Mouse (Mus musculus): ENCODE data around the gene Six5. TPM values are rescaled to one million over a fixed set of nuclear protein-coding genes. Genes with fewer than 3 reads are reported as not detected.
A peak's percentile ranks its signal among the peaks of the same experiment; 100 is the strongest.

Six5 gene
- polyA plus RNA-seq, 1 experiment from 2014 or later = 10.5 TPM

GRCm38 (mm10) chr7:19093537-19094385, 633 bp upstream of the Six5 start:
- Histone ChIP-seq H3K4me2 (ENCODE audit: low read depth, low read length) (peak overlapping the region; percentile 94), H3K27ac (replicated peaks; ENCODE audit: low read depth, low read length) (peak overlapping the region; percentile 97), H3K9ac (replicated peaks; ENCODE audit: low read length) (peak overlapping the region; percentile 93), H3K4me3 (ENCODE audit: low read depth, low read length) (peak overlapping the region; percentile 79), H3K36me3 (replicated peaks; ENCODE audit: control insufficient read depth, insufficient read depth, low read depth, low read length) (no peaks in the 10 kb centered on the region; the same call in 1 of the 2 replicates), H3K4me1 (ENCODE audit: control insufficient read depth, insufficient read depth, low read length) (peaks cover 13% of the 10 kb centered on the region), H3K27me3 (ENCODE audit: control insufficient read depth, insufficient read depth, low read length) (peaks cover 4% of the 10 kb centered on the region; the same call in 1 of the 2 replicates), H3K9me3 (replicated peaks; ENCODE audit: control insufficient read depth, low read length) (no peaks in the 10 kb centered on the region)
- under 1% methylated on average over 45 of the region's 45 CpGs for WGBS
- ATAC-seq (replicated peaks; ENCODE audit: insufficient number of reproducible peaks, low FRiP score, low TSS enrichment, low read depth) (peak; percentile 81), DNase-seq (ENCODE audit: low spot score) (peak; percentile 99)

GRCm38 (mm10) chr7:19094826-19095750, 694 bp downstream of the Six5 start:
- peaks cover 13% of the 10 kb centered on the region for H3K4me1 ChIP-seq (ENCODE audit: control insufficient read depth, insufficient read depth, low read length)
- under 1% methylated on average over 64 of the region's 87 CpGs for WGBS
- no peaks in the 10 kb centered on the region for H3K9me3 ChIP-seq (replicated peaks; ENCODE audit: control insufficient read depth, low read length)

GRCm38 (mm10) chr7:19095751-19096110, 1.3 kb downstream of the Six5 start:
- Histone ChIP-seq H3K4me3 (ENCODE audit: low read depth, low read length) (peak overlapping the region; percentile 79), H3K27ac (replicated peaks; ENCODE audit: low read depth, low read length) (peak overlapping the region; percentile 97), H3K36me3 (replicated peaks; ENCODE audit: control insufficient read depth, insufficient read depth, low read depth, low read length) (no peaks in the 10 kb centered on the region; the same call in 1 of the 2 replicates), H3K9ac (replicated peaks; ENCODE audit: low read length) (peak overlapping the region; percentile 93), H3K4me1 (ENCODE audit: control insufficient read depth, insufficient read depth, low read length) (peaks cover 13% of the 10 kb centered on the region), H3K9me3 (replicated peaks; ENCODE audit: control insufficient read depth, low read length) (no peaks in the 10 kb centered on the region), H3K4me2 (ENCODE audit: low read depth, low read length) (peak overlapping the region; percentile 94), H3K27me3 (ENCODE audit: control insufficient read depth, insufficient read depth, low read length) (peaks cover 4% of the 10 kb centered on the region; the same call in 1 of the 2 replicates)
- ATAC-seq (replicated peaks; ENCODE audit: insufficient number of reproducible peaks, low FRiP score, low TSS enrichment, low read depth) = peak; percentile 1; the same call in 1 of the 2 replicates
- DNase-seq (ENCODE audit: low spot score) = peak; percentile 91
- 0% methylated on average over 19 of the region's 19 CpGs for WGBS

More at GRCm38 (mm10) chr7:19094826-19095750, 694 bp downstream of the Six5 start:
- Histone ChIP-seq H3K4me3 (ENCODE audit: low read depth, low read length) (peak overlapping the region; percentile 79), H3K27me3 (ENCODE audit: control insufficient read depth, insufficient read depth, low read length) (peaks cover 4% of the 10 kb centered on the region; the same call in 1 of the 2 replicates), H3K4me2 (ENCODE audit: low read depth, low read length) (peak overlapping the region; percentile 94), H3K36me3 (replicated peaks; ENCODE audit: control insufficient read depth, insufficient read depth, low read depth, low read length) (no peaks in the 10 kb centered on the region; the same call in 1 of the 2 replicates), H3K27ac (replicated peaks; ENCODE audit: low read depth, low read length) (peak overlapping the region; percentile 97), H3K9ac (replicated peaks; ENCODE audit: low read length) (peak overlapping the region; percentile 93)
- DNase-seq (ENCODE audit: low spot score) (peak; percentile 55), ATAC-seq (replicated peaks; ENCODE audit: insufficient number of reproducible peaks, low FRiP score, low TSS enrichment, low read depth) (no peak)

- H3K4me3 ChIP-seq (ENCODE audit: low read depth, low read length) = peak overlapping the region; percentile 79
- peak overlapping the region; percentile 94 for H3K4me2 ChIP-seq (ENCODE audit: low read depth, low read length)
- ATAC-seq (replicated peaks; ENCODE audit: insufficient number of reproducible peaks, low FRiP score, low TSS enrichment, low read depth) (no peak), DNase-seq (ENCODE audit: low spot score) (no peak)
- H3K36me3 ChIP-seq (replicated peaks; ENCODE audit: control insufficient read depth, insufficient read depth, low read depth, low read length) = no peaks in the 10 kb centered on the region
- H3K27me3 ChIP-seq (ENCODE audit: control insufficient read depth, insufficient read depth, low read length) = peaks cover 4% of the 10 kb centered on the region; the same call in 1 of the 2 replicates
- no peaks in the 10 kb centered on the region for H3K9me3 ChIP-seq (replicated peaks; ENCODE audit: control insufficient read depth, low read length)
- WGBS = 51% methylated on average over 5 of the region's 5 CpGs
- H3K9ac ChIP-seq (replicated peaks; ENCODE audit: low read length) = peak overlapping the region; percentile 93
- peak overlapping the region; percentile 97 for H3K27ac ChIP-seq (replicated peaks; ENCODE audit: low read depth, low read length)
- H3K4me1 ChIP-seq (ENCODE audit: control insufficient read depth, insufficient read depth, low read length) = peaks cover 13% of the 10 kb centered on the region
Measured at GRCm38 (mm10) chr7:19096421-19096976, 2.1 kb downstream of the Six5 start.

- Histone ChIP-seq H3K27me3 (ENCODE audit: control insufficient read depth, insufficient read depth, low read length) (no peaks in the 10 kb centered on the region), H3K4me3 (ENCODE audit: low read depth, low read length) (no peak overlapping the region), H3K9me3 (replicated peaks; ENCODE audit: control insufficient read depth, low read length) (no peaks in the 10 kb centered on the region), H3K4me1 (ENCODE audit: control insufficient read depth, insufficient read depth, low read length) (peaks cover 8% of the 10 kb centered on the region), H3K4me2 (ENCODE audit: low read depth, low read length) (no peak overlapping the region), H3K9ac (replicated peaks; ENCODE audit: low read length) (no peak overlapping the region), H3K27ac (replicated peaks; ENCODE audit: low read depth, low read length) (no peak overlapping the region), H3K36me3 (replicated peaks; ENCODE audit: control insufficient read depth, insufficient read depth, low read depth, low read length) (no peaks in the 10 kb centered on the region)
- 55% methylated on average over 2 of the region's 2 CpGs for WGBS
- DNase-seq (ENCODE audit: low spot score) = no peak
- no peak for ATAC-seq (replicated peaks; ENCODE audit: insufficient number of reproducible peaks, low FRiP score, low TSS enrichment, low read depth)
Measured at GRCm38 (mm10) chr7:19097217-19097616, 2.8 kb downstream of the Six5 start.

GRCm38 (mm10) chr7:19097863-19098262, 3.5 kb downstream of the Six5 start:
- H3K27me3 ChIP-seq (ENCODE audit: control insufficient read depth, insufficient read depth, low read length) = no peaks in the 10 kb centered on the region
- no peak overlapping the region for H3K9ac ChIP-seq (replicated peaks; ENCODE audit: low read length)
- H3K36me3 ChIP-seq (replicated peaks; ENCODE audit: control insufficient read depth, insufficient read depth, low read depth, low read length) = no peaks in the 10 kb centered on the region
- H3K27ac ChIP-seq (replicated peaks; ENCODE audit: low read depth, low read length) = no peak overlapping the region
- H3K4me3 ChIP-seq (ENCODE audit: low read depth, low read length) = no peak overlapping the region
- H3K4me2 ChIP-seq (ENCODE audit: low read depth, low read length) = no peak overlapping the region
- peaks cover 8% of the 10 kb centered on the region for H3K4me1 ChIP-seq (ENCODE audit: control insufficient read depth, insufficient read depth, low read length)
- ATAC-seq (replicated peaks; ENCODE audit: insufficient number of reproducible peaks, low FRiP score, low TSS enrichment, low read depth) (no peak), DNase-seq (ENCODE audit: low spot score) (no peak)
- no peaks in the 10 kb centered on the region for H3K9me3 ChIP-seq (replicated peaks; ENCODE audit: control insufficient read depth, low read length)

GRCm38 (mm10) chr7:19098811-19099210, 4.4 kb downstream of the Six5 start:
- ATAC-seq (replicated peaks; ENCODE audit: insufficient number of reproducible peaks, low FRiP score, low TSS enrichment, low read depth) = no peak
- 66% methylated on average over 7 of the region's 7 CpGs for WGBS

More at GRCm38 (mm10) chr7:19098811-19099210, 4.4 kb downstream of the Six5 start:
- no peaks in the 10 kb centered on the region for H3K27me3 ChIP-seq (ENCODE audit: control insufficient read depth, insufficient read depth, low read length)
- no peak overlapping the region for H3K27ac ChIP-seq (replicated peaks; ENCODE audit: low read depth, low read length)
- H3K36me3 ChIP-seq (replicated peaks; ENCODE audit: control insufficient read depth, insufficient read depth, low read depth, low read length) = no peaks in the 10 kb centered on the region
- H3K4me3 ChIP-seq (ENCODE audit: low read depth, low read length) = no peak overlapping the region
- no peak for DNase-seq (ENCODE audit: low spot score)
- H3K4me1 ChIP-seq (ENCODE audit: control insufficient read depth, insufficient read depth, low read length) = peaks cover 8% of the 10 kb centered on the region
- no peaks in the 10 kb centered on the region for H3K9me3 ChIP-seq (replicated peaks; ENCODE audit: control insufficient read depth, low read length)
- no peak overlapping the region for H3K9ac ChIP-seq (replicated peaks; ENCODE audit: low read length)
- no peak overlapping the region for H3K4me2 ChIP-seq (ENCODE audit: low read depth, low read length)

Measured in embryonic facial prominence, embryonic 11.5 days (tissue).